Mouse (Mus musculus) heart, adult 9 months (tissue): ENCODE measurements around the gene Cc2d2b.

Experiments used
- DNase-seq, 2 experiments: peaks; one replicate each; pipeline ENCODE4 v3.0.0; 2022; ENCODE audit warnings: low spot score in 2 of 2

The Cc2d2b gene

DNA sequence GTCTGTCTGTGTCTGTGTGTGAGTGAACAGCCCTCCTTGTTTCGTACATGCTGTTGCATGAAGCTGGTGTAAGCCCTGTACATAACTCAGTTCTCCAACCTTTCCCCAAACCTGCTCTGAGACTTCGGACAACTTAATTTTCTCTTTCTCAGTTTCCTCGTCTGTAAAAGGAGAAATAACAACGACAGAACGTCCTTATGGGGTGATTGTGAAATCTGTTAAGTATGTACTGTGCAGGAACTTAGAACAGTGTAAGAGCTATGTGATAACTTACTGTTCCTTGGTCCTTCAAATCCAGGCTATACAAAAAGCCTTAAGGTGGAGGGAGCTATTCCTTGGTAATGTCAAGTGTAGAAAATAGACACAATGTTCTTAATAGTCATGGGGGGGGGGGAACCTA is 83.8 kb downstream of the Cc2d2b start:
- no peak for DNase-seq

DNA sequence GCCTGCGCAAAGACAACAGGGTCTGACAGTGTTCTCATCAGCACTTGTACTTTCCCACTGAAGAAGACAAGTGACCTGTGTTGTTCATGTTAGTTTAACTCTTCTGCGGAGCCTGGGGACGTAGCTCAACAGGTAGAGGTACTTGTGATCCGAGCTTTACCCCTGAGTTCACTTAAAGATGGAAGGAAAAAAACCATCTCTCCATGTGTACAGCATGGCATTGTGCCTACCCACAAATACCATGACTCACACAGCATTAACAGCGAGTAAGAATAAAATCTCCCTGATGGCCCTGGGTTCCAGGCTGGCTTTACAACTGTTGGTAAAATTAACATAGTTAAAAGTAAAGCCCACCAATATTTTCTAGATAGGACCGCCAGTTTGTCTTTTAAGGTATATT is 85.9 kb downstream of the Cc2d2b start:
- DNase-seq: no peak

DNA sequence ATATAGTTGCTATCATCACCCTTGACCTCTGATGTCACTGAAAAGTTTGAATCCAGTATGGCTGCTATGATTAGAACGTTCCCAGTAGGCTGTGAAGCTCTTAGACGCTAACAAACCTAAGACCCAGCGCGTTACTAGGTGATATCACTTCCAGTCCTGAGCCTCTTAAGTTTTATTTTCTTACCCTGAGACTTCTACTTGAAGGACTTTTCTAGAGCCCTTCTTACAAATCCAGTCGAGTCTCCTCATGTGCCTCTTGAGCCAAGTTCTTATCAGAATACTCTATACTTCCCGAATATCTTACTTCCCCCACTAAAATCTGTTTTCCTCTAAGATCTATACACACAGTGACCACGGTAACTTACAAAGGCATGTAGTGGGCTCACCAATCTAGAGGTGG is 89.7 kb downstream of the Cc2d2b start:
- no peak for DNase-seq

DNA sequence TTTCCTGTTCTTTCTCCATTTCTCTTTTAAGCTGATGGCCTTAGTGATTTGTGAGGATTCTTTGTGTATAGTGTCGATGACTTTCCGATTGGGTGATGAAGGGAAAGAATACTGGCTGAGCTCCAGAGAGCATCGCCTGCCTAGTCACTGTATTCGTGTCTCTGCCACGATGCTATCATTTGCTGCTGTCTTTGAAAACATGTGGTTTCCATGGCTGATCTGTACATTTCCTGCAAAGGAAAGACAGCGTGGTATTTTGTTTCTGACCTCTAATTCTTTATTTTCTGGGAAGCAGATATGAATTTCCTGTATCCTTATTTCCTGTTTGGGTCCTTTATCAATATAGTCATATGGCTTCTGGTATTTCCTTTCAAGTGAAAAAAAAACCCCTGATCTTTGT is 91.8 kb downstream of the Cc2d2b start:
- no peak for DNase-seq

DNA sequence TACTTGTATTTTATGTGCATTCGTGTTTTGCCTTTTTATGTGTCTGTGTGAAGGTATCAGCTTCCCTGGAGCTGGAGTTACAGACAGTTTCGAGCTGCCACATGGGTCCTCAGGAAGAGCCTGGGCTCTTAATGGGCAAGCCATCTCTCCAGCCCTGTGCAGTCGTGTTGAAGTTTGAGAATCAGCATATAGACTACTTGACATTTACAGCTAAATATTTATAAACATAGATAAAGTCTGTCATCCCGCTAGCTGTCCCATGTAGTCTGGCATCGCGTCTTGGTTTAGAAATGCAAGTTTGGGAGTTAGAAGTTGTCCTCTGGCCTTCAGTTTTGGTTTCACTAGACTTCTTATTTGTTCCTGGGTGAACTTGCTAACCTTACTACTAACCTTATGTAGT is 92.5 kb downstream of the Cc2d2b start:
- DNase-seq: no peak

DNA sequence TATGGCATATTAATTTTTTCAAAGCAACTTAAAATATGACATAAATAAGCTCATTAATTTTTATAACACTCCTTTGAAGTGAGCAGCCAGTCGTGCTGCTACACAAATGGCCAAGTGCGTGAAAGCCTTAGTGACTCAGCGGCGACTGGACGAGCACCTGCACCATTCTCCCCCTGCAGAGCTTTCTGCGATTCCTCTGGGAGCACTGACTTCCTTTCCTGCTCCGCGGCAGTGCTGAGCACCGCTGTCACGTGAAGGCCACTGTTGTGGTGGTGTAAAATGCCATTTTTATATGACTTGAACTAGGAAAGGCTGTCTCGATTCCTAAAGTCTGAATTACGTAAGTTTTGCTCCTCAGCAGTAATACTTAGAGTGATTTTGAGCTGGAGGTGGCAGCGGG is 93.0 kb downstream of the Cc2d2b start:
- DNase-seq: no peak

DNA sequence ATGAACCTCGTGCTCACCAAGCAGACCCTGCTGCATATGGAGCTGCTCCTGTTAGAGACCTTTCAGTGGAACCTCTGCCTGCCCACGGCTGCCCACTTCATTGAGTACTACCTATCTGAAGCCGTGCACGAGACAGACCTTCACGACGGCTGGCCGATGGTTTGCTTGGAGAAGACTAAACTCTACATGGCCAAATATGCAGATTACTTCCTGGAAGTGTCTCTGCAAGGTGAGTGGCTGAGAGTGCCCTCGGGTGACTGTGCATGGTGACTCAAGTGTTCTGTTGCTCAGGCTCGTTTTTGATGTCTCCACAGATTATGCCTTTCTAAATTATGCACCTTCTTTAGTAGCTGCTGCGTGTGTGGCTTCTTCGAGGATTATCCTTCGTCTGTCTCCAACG is 96.2 kb downstream of the Cc2d2b start:
- no peak for DNase-seq

DNA sequence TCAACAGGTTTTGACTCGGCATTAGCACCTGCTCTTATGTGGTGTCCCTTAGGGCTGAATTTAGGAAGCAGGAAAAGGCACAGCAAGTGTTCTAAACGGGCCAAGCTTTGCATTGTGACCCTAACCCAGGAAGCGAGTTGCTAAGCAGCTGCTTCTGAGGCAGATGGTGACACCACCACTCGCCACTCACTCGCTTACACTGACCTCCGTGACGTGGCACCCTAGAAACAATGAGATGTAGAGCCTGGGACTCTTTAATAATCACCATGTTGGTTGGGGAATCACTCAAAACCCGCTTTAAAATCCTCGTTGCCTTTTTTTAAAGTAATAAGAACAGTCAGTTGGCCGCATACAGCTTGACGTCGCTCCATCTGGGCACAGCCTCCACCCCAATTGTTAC is 100.8 kb downstream of the Cc2d2b start:
- DNase-seq: no peak

DNA sequence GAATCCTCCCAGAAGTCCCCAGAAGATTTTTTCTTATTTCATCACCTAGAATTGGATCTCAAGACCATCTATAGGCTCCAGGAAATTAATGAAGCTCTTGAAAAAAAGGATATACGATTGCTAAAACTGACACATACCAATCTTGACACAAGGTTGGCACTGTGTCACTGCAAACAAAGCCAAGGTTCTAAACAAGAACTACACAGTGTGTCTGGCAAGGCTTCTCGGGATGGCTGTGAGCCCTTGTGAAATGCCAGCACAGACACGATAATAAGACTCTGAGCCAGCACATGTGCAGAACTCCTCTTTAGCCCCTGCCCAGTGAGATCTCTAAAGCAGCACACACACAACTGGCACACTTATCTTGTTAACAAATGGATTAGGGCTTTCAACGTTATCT is 111.0 kb downstream of the Cc2d2b start:
- DNase-seq: peak; percentile 28 to 56

DNA sequence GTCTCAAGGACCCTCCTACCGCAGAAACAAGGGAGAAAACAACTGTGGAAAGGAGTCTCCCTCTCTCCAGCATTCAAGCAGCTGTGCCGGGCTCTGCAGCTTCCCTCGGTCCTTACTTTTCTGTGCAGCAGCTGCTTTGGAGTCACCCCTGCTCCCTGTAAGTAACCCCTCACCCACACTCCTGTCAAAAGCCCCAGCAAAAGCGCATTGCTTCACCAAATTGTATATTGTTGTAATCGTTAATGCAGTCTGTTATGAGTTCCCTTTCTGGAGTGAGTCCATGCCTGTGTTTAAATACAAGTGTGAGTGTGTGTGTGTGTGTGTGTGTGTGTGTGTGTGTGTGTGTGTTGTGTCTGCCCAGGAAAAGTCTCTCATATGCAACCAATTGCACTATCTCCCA is 119.7 kb downstream of the Cc2d2b start:
- DNase-seq: no peak

DNA sequence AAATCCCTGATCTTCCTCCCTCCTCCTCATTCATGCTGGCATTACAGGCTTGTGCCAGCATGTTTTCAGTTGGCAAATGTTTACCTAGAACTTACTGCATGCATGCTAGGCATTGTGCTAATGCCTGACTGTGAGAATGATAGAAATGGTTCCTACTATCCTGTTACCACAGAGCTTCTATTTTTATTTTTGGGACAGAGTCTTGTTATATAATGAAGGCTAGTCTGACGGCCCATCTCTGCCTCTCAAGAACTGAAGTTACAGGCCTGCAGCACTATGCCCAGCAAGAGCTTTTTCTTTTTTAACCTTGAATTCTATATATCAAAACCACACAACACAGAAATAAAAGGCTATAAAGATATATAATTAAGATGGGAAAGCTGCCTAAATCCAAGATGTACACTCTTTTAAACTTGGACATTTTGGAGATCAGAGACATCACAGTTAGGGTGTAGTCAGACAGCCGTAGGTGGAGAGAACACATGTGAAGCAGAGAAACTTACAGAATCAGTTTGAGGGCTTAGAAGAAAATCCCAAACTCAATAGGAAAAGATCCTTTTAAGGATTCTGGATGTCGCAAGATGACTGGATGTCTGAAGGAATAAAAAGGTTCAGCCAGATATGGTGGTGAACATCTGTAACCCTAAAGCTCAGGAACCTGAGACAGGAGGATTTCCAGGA is 121.0 kb downstream of the Cc2d2b start:
- DNase-seq: no peak

DNA sequence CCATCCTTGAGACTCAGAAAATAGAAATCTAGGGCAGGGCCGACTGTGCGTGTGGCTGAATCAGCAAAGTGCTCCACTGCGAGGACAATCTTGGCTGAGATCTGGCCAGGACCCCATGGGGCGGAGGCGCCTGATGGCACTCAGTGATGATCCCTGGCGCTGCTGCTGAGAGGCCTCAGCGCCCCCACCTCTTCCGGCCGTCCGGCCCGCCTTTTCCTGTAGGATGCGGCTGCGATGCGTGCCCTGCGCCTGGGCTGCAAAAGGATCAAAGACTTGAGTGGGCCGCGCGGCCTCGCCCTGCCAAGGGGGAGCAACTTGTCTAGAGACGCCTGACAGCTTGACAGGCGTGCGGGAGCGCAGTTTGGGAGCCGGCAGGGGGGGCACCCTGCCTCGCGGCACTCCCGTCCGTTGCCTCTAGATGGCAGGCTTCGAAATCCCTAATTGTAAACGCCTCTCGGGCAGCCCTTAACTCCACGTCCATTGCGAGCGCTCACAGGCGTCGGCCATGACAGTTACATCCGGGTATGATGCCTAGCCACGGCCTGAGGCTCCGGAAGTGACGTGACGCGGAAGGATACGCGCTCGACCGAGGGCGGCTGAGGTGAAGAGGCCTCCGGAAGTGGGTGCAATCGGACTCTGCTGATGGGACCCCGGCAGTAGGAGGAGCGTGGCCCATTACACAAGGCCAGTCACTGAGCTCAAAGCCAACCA is 124.6 kb downstream of the Cc2d2b start:
- peak; percentile 83 to 84 for DNase-seq
